Mouse (Mus musculus) heart, adult 2 months (tissue): ENCODE results near the gene Fbxo42. TPM values are rescaled to one million over a fixed set of nuclear protein-coding genes. Genes with fewer than 3 reads are reported as not detected.

Source experiments
- DNase-seq, 2 experiments: peaks; one replicate each; pipeline ENCODE4 v3.0.0; 2021
- H3K27ac ChIP-seq: fragments of 200-600 bp; 2 replicates; pipeline ENCODE4 v1.8.1; 2022
- H3K27me3 ChIP-seq: fragments of 200-500 bp; 2 replicates; pipeline ENCODE4 v1.6.1; 2012; ENCODE audit warnings: mild to moderate bottlenecking, low read length, inconsistent platforms, mixed read lengths; ENCODE audit not compliant: control insufficient read depth, insufficient read depth
- H3K36me3 ChIP-seq: fragments of 200-500 bp; 2 replicates; pipeline ENCODE4 v1.6.1; 2012; ENCODE audit warnings: low read length, inconsistent platforms; ENCODE audit not compliant: control insufficient read depth, insufficient read depth
- H3K4me1 ChIP-seq: fragments of 200-500 bp; 2 replicates; pipeline ENCODE4 v1.6.1; 2011; ENCODE audit warnings: low read length; ENCODE audit not compliant: control insufficient read depth, insufficient read depth
- H3K4me3 ChIP-seq: fragments of 200-600 bp; 2 replicates; pipeline ENCODE4 v1.8.1; 2022
- H3K79me2 ChIP-seq: fragments of 200-500 bp; replicated peaks from 2 replicates; pipeline ENCODE4 v1.6.1; 2012; ENCODE audit warnings: mild to moderate bottlenecking, inconsistent platforms, low read length, moderate library complexity, mixed read lengths; ENCODE audit not compliant: control insufficient read depth, insufficient read depth
- H3K9ac ChIP-seq: fragments of 200-500 bp; 2 replicates; pipeline ENCODE4 v1.6.1; 2012; ENCODE audit warnings: low read depth, mild to moderate bottlenecking, control low read depth, inconsistent platforms, low read length, mixed read lengths
- CTCF ChIP-seq: fragments of 200-600 bp; IDR thresholded peaks from 2 replicates; pipeline ENCODE4 v1.8.1; 2022; ENCODE audit warnings: antibody characterized with exemption, mild to moderate bottlenecking, moderate library complexity
- EP300 ChIP-seq: fragments of 200-500 bp; IDR thresholded peaks from 2 replicates; pipeline ENCODE4 v1.6.1; 2011; ENCODE audit warnings: low read depth, low read length, control low read depth; ENCODE audit not compliant: insufficient read depth
- POLR2A ChIP-seq: fragments of 200-500 bp; IDR thresholded peaks from 2 replicates; pipeline ENCODE4 v1.6.1; 2011; ENCODE audit warnings: mild to moderate bottlenecking, low read depth, low read length, control low read depth; ENCODE audit not compliant: insufficient read depth
- WGBS: fragments of 180-500 bp; shearing (Covaris S2); methylation state at CpG from one replicate; pipeline ENCODE4 v1.1.7; 2018; 5-methylcytosine and 5-hydroxymethylcytosine counted together
- intact Hi-C: fragments of 180-260 bp; cut with DNase I; formaldehyde crosslinking; loops from one replicate; pipeline ENCODE4 v1.15.1; 2025
- polyA plus RNA-seq: library from polyadenylated mRNA; depleted of rRNA; stranded (reverse); fragments of >200 nt; gene quantifications from 2 replicates; pipeline ENCODE4 v1.2.3, GENCODE M21; 2012
- total RNA-seq, 2 experiments: library from RNA; stranded (reverse); gene quantifications; 2 replicates each; pipeline ENCODE4 v1.2.3; 2021

Fbxo42 gene
- total and polyA plus RNA-seq, 3 experiments = 7.6 to 11.3 (median 9.0) TPM

- no peaks in the 10 kb centered on the region for H3K27me3 ChIP-seq
- intact Hi-C loops = loop anchor here (1.0 to 10.0 kb wide), 3 partner anchors 68 to 432 kb away; no protein-coding TSS in a partner anchor
- H3K9ac ChIP-seq = no peak overlapping the region
- H3K27ac ChIP-seq = peak overlapping the region; percentile 83
- 0 out of 2 replicates have a peak, but pooled peaks cover 3% of the 10 kb centered on the region for H3K36me3 ChIP-seq
- peaks cover 3% of the 10 kb centered on the region for H3K4me1 ChIP-seq
- WGBS = 95% methylated on average over 6 of the region's 6 CpGs
- no peak for DNase-seq
- no peak overlapping the region for H3K4me3 ChIP-seq
- peaks cover 8% of the 10 kb centered on the region for H3K79me2 ChIP-seq
- no peak for TF ChIP-seq EP300
- no peak for TF ChIP-seq POLR2A
- no peak for TF ChIP-seq CTCF
Observed at GRCm38 (mm10) chr4:141146491-141147033, 1.2 kb upstream of the Fbxo42 start.

DNA sequence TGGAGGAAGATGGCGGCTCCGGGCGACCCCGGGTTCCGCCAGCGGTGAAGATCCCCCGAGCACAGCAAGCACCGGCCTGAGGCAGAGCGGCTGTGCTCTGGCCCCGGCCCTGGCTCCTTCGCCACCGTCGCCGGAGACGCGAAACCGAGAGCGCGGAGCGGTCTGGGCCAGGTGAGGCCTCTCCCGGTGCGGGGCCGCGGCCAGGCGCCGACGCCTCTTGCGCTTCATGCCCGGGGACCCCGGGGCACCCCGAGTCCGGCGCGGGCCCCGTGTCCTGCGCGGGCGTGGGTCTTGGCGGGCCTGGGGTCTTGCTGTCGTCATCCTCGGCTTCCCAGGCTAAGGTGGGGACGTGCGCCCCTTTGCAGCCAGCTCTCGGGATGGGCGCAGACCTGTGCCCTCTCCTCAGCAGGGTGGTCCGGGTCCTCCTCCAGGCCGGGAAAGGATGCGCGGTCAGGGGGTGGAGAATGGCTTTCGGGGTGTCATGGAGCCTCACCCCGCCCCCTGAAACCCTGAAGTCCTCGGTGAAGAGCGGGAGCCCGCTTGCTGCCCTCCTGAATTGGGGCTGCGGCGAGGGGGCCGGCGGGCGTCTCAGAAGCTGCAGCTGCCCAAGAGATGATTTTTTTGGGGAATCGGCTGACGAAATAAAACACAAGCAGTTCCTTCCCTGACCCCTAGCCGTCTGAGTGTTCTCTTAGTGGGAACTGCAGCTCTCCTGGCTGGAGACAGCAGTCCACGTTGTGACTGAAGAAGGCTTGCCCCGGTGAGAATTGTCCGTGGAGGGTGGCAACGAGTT lies 492 bp downstream of the Fbxo42 start:
- Histone ChIP-seq H3K79me2 (peaks cover 9% of the 10 kb centered on the region), H3K4me1 (peaks cover 1% of the 10 kb centered on the region), H3K36me3 (0 out of 2 replicates have a peak, but pooled peaks cover 3% of the 10 kb centered on the region), H3K27ac (peak overlapping the region; percentile 83), H3K9ac (peak overlapping the region; percentile 92), H3K27me3 (no peaks in the 10 kb centered on the region), H3K4me3 (peak overlapping the region; percentile 90)
- TF ChIP-seq EP300 (no peak), CTCF (peak; percentile 31; the same call in 1 of the 2 replicates)
- intact Hi-C loops = loop anchor here (10.0 kb wide), 1 partner anchor 433 kb away; no protein-coding TSS in a partner anchor
- WGBS = under 1% methylated on average over 65 of the region's 66 CpGs
- DNase-seq = peak; percentile 58 to 62

- intact Hi-C loops = loop anchor here (10.0 kb wide), 1 partner anchor 434 kb away; no protein-coding TSS in a partner anchor
- H3K9ac ChIP-seq = no peak overlapping the region
- peaks cover 12% of the 10 kb centered on the region for H3K79me2 ChIP-seq
- WGBS = 13% methylated on average over 7 of the region's 7 CpGs
- H3K27me3 ChIP-seq = no peaks in the 10 kb centered on the region
- H3K27ac ChIP-seq = no peak overlapping the region
- H3K36me3 ChIP-seq = 0 out of 2 replicates have a peak, but pooled peaks cover 3% of the 10 kb centered on the region
- no peak for DNase-seq
- H3K4me1 ChIP-seq = peaks cover 1% of the 10 kb centered on the region
- H3K4me3 ChIP-seq = peak overlapping the region; percentile 90
- no peak for TF ChIP-seq POLR2A
- no peak for TF ChIP-seq EP300
- TF ChIP-seq CTCF = no peak
Observed at GRCm38 (mm10) chr4:141149116-141149515, 1.4 kb downstream of the Fbxo42 start.

DNA sequence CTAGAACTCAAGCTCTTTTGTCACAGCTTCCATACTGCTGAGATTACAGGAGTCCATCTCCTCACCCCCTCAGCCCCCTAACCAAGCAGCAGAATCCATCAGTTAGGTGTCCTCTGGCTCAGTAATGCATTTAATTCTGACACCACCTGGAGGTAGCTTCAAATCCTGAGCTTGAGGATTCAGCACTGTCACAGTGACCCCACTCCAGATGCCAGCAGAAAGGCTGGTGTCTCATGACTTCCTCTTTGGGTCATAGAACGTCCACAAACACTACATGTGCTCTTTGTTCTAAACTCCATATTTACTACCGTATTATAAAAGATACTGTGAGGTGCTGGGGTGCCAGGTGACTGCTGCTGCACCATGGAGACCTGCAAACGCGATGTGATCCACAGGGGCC lies 9.8 kb downstream of the Fbxo42 start:
- DNase-seq = no peak
- intact Hi-C loops = no loop called here
- Histone ChIP-seq H3K27ac (no peak overlapping the region), H3K4me1 (peaks cover 7% of the 10 kb centered on the region), H3K9ac (no peak overlapping the region), H3K36me3 (no peaks in the 10 kb centered on the region; the same call in 1 of the 2 replicates), H3K4me3 (no peak overlapping the region), H3K27me3 (no peaks in the 10 kb centered on the region), H3K79me2 (peaks cover 10% of the 10 kb centered on the region)
- WGBS = 67% methylated on average over 4 of the region's 4 CpGs
- TF ChIP-seq POLR2A (no peak), EP300 (no peak), CTCF (no peak)

- H3K4me3 ChIP-seq = no peak overlapping the region
- H3K27me3 ChIP-seq = no peaks in the 10 kb centered on the region
- TF ChIP-seq CTCF (no peak), POLR2A (no peak), EP300 (no peak)
- intact Hi-C loops = no loop called here
- H3K27ac ChIP-seq = no peak overlapping the region
- no peaks in the 10 kb centered on the region; the same call in 1 of the 2 replicates for H3K36me3 ChIP-seq
- peaks cover 7% of the 10 kb centered on the region for H3K4me1 ChIP-seq
- WGBS = 65% methylated on average over 2 of the region's 2 CpGs
- H3K9ac ChIP-seq = no peak overlapping the region
- no peak for DNase-seq
- H3K79me2 ChIP-seq = peaks cover 13% of the 10 kb centered on the region
Observed at GRCm38 (mm10) chr4:141158609-141159008, 10.9 kb downstream of the Fbxo42 start.

DNA sequence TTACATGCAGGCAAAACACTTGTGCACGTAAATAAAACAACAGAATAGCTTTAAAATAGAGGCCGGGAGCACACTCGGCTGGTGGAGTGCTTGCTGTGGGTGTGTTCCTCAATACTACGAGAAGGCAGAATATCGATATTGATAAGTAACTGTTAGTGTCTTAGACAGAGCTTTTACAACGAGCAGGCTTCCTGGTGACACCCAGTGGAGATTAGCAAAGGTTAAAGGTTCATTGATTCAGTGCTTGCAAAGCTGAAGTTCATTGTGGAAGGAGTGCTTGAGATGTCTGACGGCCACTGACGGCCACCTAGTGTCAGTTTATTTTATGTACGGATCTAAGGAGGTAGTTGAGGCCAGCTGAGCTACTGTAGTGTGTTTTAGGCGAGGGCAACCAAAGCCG lies 11.4 kb downstream of the Fbxo42 start:
- Histone ChIP-seq H3K36me3 (no peaks in the 10 kb centered on the region; the same call in 1 of the 2 replicates), H3K27me3 (no peaks in the 10 kb centered on the region), H3K9ac (no peak overlapping the region), H3K4me1 (peaks cover 7% of the 10 kb centered on the region), H3K4me3 (no peak overlapping the region), H3K27ac (no peak overlapping the region), H3K79me2 (peaks cover 11% of the 10 kb centered on the region)
- no peak for DNase-seq
- TF ChIP-seq CTCF (no peak), EP300 (no peak), POLR2A (no peak)
- intact Hi-C loops = no loop called here
- WGBS = 46% methylated on average over 11 of the region's 11 CpGs
